Mouse (Mus musculus): ENCODE data around the gene Cdk7.

Cdk7 gene

DNA sequence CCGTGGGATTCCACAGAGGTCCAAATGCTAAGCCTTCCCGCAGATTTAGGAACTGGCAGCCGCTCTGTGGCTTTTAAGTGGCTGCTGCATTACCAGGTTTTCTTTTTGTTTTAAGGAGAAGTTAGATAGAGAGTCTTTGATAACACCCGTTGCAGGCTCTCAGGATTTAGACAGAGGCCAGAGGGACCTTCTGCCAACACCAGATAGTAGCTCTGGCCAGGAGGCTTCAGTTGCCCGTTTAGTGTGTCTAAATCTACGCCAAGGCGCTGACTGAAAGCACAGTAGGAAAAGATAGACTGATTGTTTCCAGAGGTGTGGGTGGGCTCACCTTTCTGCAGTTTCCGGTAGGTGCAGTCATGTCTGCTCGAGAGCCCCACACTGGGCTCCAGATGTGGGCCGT lies 5.5 kb downstream of the Cdk7 start:
- DNase-seq (ENCODE audit: low read depth, low spot score), result no peak

GRCm38 (mm10) chr13:100724051-100724754 lies 6.5 kb downstream of the Cdk7 start:
- no peak for DNase-seq (ENCODE audit: low read depth, low spot score)

DNA sequence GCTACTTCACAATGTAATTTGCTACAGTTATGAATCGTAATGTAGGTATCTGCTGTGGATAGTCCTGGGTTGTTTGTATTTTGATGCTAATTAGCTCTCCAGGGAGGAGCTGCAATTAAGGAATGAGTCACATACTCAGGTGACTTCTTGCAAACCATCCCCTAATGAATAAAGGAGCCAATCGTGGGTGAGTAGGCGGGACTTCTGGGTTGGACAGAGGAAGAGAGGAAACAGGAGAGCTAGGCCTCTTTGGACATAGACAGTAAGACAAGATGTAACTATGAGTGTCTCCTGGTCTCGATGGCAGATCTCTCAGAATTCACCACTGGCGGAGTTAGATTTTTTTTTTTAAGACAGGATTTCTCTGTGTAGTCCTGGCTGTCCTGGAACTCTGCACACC lies 9.1 kb downstream of the Cdk7 start:
- no peak for DNase-seq (ENCODE audit: low read depth, low spot score)

DNA sequence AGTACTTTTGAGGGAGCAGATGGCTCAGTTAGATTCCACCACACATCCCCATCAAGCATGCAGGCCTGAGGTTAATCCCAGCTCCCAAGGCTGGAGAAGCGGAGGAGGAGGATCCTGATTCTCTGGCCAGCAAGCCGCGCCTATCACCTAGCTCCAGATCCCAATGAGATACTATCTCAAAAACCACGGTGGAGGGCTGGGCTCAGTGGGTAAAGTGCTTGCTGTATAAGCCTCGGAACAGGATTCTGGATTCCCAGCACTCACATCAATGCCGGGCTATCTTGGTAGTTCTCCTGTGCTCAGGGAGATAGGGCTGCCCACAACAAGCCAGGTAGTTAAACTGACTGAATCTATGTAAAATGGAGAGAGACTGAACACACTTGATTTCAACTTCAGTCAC lies 15.3 kb downstream of the Cdk7 start:
- DNase-seq (ENCODE audit: low read depth, low spot score), result no peak

GRCm38 (mm10) chr13:100706206-100706605 lies 24.5 kb downstream of the Cdk7 start:
- DNase-seq (ENCODE audit: low read depth, low spot score), result no peak

DNA sequence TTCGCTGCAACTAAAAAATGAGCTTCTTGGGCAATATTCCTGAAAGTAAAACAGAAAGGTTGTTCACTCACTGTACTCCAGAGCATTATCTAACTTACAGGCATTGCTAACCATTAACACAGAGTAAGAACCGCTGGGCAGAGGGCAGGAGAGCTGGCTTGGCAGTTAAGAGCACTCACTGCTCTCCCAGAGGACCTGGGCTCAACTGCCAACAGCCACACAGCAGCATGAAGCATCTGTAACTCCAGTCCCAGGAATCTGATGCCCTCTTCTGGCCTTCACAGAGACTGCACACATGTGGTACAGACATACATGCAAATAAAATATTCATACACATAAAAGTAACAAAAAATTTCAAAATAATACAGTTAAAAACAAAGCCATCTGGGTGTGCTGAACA lies 27.3 kb downstream of the Cdk7 start:
- no peak for DNase-seq (ENCODE audit: low read depth, low spot score)

- DNase-seq (ENCODE audit: low read depth, low spot score), result no peak
These were observed 31.9 kb downstream of the Cdk7 start for GRCm38 (mm10) chr13:100698866-100699265.

- DNase-seq (ENCODE audit: low read depth, low spot score), result no peak
These were observed 33.2 kb downstream of the Cdk7 start for GRCm38 (mm10) chr13:100697541-100697940.

GRCm38 (mm10) chr13:100687513-100687912 lies 43.2 kb downstream of the Cdk7 start:
- DNase-seq (ENCODE audit: low read depth, low spot score), result no peak

DNA sequence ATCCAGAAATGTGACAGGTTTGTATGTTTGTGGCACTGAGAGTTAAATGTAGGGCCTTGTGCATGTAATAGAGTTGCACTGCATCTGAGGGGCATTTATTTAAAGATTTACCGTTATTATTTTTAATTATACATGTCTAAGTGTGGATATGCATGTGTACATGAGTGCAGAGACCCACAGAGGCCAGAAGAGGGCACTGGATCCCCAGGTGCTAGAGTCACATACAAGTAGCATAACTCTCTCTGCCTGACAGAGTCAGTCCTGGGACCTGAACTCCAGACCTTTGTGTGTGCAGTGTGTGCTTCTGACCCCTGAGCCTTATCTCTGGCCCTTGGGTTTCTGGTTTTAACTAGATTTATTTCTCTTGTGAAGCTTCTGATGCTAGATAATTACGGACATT lies 46.4 kb downstream of the Cdk7 start:
- DNase-seq (ENCODE audit: low read depth, low spot score), result no peak

GRCm38 (mm10) chr13:100682837-100683236 lies 47.9 kb downstream of the Cdk7 start:
- no peak for DNase-seq (ENCODE audit: low read depth, low spot score)

DNA sequence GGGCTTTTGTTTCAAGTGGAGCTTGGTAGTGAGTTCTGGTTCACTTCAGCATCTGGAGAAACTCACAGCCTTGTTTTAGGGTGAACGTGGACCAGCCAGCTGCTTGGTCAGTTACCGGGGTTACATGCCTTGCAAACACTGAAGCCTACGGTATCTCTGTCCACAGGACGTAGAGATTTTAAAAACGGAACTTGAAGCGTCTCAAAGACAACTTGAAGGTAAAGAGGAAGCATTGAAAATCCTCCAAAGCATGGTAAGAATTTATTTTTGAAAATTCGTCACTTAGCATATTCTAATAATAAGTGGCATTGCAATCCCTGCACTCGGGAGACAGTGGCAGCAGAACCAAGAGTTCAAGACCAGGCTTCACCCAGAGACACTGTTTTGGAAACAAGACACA lies 49.1 kb downstream of the Cdk7 start:
- DNase-seq (ENCODE audit: low read depth, low spot score), result no peak

GRCm38 (mm10) chr13:100675936-100676635 lies 54.7 kb downstream of the Cdk7 start:
- DNase-seq (ENCODE audit: low read depth, low spot score), result no peak

GRCm38 (mm10) chr13:100670181-100670741 lies 60.5 kb downstream of the Cdk7 start:
- no peak for DNase-seq (ENCODE audit: low read depth, low spot score)

- peak; percentile 43 for DNase-seq (ENCODE audit: low read depth, low spot score)
These were observed 61.3 kb downstream of the Cdk7 start, which contains the start of gene Ccdc125 for GRCm38 (mm10) chr13:100669291-100670022. Gene Ccdc125 (plus strand): TSS chr13:100669717.

DNA sequence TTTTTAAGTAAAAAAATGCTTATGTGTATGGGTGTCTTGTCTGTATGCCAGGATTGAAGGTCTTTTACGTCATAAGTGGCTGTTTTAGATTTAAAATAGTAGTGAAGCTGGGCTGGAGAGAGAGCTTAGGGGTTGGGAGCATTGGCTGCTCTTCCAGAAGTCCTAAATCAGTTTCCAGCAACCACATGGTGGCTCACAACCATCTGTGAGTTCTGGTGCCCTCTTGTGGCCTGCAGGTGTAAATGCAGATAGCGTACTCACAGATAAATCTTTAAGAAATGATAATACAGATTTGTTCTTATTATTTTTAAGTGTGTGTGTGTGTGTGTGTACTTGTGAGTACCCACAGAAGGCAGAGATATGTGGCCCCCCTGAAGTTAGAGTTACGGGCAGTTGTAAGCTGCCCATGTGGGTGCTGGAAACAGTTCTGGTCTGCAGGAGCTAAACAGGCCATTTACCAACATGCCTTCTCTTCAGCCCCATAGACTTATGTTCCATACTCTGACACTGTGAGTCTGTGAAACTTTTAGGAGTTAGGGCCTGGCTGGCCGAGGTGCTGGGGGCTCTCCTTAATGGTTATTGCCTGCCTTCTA lies 70.8 kb downstream of the Cdk7 start:
- DNase-seq (ENCODE audit: low read depth, low spot score), result peak; percentile 77

- no peak for DNase-seq (ENCODE audit: low read depth, low spot score)
These were observed 72.6 kb downstream of the Cdk7 start for GRCm38 (mm10) chr13:100658091-100658490.

Data from forelimb bud, embryonic 11.5 days (tissue).